Mouse (Mus musculus): Measurements from ENCODE around the gene Glis2. TPM values are rescaled to one million over a fixed set of nuclear protein-coding genes. Genes with fewer than 3 reads are reported as not detected.

The Glis2 gene
- total RNA-seq, 2 experiments from 2014 or later = 35.3 to 43.8 TPM

DNA sequence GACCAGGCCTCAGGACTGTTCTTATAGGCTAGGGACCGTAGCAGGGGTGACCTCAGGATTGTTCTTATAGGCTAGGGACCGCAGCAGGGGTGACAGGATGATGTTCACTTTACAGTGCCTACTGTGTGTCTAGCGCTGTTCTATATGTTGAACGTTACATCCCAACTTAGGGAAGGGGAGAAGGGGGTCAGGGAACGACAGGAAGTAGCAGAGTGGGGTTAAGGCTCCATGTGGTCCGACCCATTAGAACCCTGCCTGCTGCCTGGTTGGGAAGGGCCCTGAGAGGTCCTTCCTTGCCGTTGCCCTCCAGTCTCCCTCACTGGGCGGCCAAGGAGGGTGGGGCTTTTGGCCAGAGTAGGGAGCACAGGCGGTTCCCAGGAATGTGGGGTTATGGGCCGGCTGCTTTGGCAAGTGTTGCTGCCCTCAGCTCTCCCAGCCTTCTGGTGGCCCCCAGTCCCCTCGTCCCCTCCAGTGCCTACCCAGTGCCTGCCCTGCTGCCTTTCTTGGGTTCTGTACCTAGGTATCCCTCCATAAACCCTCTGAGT, 9.9 kb downstream of the Glis2 start:
- DNase-seq = no peak

DNA sequence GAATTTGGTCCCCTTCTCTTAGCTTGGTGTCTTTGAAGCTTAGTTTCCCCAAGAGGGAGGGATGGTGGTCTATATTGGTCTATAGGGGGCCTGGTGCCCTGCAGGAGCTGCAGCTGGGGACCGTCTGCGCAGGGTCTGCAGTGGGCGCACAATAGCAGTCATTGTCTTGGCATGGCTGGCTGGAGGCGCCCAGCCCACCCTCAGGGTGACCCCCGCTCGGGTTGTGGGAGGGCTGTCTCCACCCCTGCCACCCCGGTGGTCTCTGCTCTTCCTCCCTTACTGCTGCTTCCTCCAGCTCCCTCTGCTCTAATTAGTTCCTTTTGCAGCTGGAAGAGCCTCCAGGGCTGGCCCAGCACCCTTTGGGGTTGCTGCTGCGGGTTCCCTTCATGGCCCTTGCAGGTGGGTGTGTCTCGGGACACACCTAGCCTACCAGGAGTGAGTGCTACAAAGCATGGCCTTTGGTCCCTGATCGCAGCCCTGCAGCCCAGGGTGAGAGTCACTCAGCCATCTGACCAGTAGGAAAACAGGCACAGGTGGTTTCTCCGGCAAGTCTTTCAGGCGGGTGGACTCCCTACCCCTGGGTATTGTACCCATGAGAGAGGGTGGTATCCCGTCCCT, 11.1 kb downstream of the Glis2 start:
- no peak for DNase-seq

DNA sequence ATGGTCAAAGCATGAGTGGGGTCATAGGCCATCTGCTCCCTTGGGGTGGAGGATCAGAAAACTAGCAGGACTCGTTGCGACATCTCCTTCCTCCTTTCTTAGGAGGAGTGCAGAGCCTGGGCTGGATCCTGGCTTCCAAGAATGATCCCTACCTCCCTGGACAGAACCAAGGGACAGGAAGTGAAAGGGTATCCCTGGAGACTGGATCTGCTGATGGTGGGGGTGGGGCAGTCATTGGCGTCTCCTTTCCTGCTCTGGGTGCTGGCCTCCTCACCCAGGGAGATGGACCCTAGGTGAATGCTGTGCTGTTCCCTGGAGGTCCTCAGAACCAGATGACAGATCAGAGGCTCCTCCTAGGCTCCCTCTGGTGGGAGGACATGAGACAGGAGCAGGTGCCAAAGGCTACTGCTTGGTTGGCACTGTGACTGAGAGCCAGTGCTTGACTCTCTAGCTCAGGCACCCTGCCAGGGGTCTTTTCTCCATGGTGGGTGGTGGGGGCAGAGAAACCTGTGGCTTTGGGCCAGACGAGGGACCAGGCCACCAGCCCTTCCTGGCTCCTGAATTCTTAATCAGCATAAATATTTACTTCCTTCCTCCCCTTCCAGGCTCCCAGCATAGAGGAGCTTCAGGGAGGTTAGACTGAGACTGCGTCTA, 12.0 kb downstream of the Glis2 start:
- peak; percentile 73 for DNase-seq

DNA sequence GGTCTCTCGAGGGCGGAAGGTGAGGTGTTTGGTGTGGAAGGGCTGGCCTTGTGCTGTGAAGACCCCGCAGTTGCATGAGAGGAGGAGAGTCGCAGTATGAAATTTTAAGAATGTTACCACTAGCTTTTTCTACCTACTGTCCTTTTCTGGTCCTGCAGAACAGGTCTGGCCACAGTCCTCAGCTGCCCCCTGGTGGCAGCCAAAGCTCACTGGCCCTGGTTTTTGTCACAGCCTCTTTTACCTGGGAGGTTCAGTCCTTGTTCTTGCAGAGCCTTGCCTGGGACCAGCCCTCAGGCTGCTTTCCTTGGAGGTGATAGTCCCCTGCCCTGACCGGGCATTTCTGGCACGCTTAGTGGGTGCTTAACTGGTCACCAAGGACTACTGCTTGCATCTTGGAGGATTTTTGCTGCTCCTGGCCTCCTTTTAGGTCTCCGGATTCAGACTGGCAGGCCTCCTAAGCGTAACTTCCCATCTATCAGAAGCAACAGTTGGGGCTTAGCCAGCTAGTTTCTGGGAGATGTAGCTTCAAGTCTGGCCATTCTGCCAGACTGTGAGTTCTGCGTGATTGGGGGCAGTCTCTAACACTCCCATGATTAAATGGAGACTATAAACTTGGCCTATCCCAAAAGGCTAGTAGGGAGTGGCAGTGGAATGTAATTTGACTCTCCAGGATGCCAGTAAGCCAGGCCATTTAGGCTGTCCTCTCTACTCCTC, 13.5 kb downstream of the Glis2 start:
- peak; percentile 89 for DNase-seq

DNA sequence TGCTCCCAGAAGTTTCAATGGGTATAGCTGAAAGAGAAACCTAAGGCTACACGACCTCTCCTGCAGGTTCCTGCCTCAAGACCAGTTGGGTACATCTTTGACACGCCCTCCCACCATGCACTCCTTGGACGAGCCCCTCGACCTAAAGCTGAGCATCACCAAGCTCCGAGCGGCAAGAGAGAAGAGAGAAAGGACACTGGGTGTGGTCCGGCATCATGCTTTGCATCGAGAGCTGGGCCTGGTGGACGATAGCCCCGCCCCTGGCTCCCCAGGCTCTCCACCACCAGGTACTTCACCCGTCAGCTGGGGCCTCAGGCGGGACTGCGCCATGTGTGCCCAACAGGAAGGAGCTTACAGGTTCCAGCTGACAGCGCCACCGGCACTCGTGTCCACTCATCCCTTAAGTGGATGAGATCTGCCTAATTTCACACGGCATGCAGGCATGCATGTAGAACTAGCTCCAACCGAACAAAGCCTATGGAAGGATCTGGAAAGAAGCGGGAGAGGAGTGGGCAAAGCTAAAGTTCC, 14.1 kb downstream of the Glis2 start:
- no peak for DNase-seq

DNA sequence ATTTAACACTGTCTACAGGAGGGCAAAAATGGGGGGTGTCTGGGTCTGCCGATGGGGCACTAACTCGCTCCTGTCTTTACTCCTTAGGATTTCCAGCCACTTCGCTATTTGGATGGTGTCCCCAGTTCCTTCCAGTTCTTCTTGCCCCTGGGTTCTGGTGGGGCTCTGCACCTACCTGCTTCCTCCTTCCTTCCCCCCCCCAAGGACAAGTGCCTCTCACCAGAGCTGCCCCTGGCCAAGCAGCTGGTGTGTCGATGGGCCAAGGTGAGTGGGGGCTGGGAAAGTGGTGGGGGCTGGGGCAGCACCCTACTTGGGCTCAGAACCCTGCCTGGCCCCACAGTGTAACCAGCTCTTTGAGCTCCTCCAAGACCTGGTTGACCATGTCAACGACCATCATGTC, 16.7 kb downstream of the Glis2 start:
- no peak for DNase-seq

DNA sequence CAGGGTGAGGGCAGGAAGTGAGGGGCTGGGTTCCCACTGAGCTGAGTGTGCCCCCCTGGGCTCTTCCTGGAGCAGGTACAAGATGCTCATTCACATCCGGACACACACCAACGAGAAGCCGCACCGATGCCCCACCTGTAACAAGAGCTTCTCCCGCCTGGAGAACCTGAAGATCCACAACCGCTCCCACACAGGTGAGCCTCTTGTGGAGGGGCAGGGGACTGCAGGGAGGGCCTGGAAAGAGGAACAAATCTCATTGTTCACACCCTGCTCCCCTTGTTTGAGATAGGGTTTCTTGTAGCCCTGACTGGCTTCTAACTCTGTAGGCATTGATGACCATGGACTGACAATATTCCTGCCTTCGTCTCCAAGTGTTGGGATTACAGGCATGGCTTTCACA, 17.2 kb downstream of the Glis2 start:
- DNase-seq = no peak

DNA sequence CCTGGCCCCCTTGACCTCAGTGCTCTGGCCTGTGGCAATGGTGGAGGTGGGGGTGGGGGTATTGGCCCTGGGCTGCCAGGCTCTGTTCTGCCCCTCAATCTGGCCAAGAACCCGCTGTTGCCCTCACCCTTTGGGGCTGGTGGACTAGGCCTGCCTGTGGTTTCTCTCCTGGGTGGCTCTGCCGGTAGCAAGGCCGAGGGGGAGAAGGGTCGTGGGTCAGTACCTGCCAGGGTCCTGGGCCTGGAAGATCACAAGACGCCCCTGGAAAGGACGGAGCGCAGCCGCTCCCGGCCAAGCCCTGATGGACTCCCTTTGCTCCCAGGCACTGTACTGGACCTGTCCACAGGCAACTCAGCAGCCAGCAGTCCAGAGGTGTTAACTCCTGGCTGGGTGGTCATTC, 19.2 kb downstream of the Glis2 start:
- DNase-seq = no peak

DNA sequence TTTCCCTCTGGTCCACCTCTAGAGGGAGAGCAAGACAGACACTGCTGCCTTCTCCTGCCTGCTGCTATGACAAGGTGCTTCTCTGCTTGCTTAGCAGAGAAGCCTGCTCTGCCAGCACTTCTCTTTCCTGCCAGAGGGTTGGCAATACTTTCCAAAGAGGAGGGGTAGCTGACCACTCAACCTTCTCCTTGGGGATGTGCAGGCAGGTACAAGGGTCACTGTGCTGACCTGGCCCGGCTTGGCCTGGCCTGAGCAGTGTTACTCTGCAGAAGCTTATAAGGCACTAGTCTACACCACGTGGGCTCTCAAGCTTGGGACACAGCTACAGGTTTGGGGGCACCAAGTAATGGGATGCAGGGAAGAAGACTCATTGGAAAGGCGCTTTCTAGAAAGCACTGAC, 20.1 kb downstream of the Glis2 start:
- DNase-seq = no peak

DNA sequence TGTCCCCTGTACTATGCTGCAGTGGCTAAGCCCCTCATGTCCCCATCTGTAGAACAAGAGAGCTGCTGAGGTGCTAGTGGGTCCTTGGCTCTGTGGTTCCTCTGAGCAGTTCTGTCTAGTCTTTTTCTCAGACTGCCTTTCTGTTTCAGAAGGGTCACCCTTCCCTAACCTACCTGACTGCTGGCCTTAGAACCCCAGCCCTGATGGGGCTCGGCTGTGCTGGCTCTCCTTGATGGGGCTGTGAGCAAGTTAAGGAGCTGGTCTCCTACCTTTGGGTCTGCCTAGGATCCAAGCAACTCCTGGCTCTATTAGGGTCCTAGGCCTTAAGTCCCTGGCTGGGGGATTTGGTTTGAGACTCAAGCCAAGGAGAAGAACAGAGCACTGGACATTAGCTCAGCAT, 20.8 kb downstream of the Glis2 start:
- DNase-seq = no peak

DNA sequence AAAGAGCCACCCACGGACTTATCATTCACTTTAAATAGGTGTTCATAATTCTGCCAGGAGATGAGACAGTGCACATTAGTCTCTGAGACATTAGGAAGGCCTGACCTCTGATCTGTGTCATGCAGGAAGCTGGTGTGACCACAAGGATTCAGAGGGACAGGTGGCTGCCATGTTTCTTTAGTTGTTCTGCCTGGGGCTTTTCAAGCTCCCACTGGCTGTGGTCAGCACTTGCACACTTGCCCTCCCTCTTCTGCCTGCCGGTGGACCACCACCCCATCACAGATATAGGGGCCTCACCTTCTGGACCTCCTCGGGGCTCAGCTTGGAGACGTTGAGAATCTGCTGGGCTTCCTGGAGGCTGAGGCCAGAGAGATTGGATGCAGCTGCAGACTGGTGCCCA, 22.3 kb downstream of the Glis2 start:
- no peak for DNase-seq

DNA sequence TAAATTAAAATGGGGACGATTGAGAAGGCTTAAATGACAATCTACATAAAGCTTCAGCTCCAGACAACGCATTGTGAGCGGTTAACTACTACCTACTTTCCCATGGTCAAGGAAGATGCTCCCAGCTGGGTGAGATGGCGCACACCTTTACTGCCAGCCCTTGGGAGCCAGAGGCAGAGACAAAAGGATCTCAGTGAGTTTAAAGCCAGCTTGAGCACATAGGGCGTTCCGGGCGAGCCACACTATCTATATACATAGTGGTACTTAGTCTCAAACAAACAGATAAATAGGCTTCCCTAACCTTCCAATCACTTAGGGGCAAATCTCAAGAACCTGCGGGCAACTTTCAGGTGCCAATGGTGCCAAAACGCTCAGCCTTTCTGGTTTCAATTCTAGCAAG, 29.6 kb downstream of the Glis2 start:
- DNase-seq = no peak

DNA sequence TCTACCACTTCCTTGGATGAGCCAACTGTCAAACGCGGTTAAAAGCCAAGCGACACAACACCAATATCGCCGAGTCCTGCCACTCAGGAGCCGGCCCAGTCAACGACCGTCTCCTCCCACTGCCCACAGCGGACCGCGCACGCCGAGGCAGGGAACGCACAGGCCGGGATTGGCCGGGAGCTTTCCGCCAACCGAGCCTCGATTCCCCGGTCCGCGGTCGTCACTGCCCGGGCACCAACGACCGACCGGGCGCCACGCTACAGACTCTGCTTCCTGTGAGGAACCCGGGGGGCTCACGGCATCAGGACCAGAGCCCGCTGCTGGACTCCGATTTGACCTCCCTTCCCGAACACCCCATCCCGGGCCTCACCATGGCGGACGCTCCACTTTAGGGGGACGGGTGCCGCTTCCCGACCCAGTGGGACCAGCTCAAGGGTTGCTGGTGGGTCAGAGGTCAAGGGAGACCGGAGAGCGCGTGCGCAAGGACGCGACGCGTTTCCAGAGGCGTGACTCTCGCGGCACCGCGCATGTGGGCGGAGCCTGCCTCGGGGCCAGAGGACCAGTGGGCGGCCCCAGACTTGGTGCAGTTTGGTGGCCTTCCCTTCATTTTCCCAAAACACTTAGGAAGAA, 30.1 kb downstream of the Glis2 start, which contains the start of gene Pam16:
Gene Pam16 (minus strand): TSS at position 508 of the 630 bp plus-strand sequence.
- DNase-seq = peak; percentile 94

DNA sequence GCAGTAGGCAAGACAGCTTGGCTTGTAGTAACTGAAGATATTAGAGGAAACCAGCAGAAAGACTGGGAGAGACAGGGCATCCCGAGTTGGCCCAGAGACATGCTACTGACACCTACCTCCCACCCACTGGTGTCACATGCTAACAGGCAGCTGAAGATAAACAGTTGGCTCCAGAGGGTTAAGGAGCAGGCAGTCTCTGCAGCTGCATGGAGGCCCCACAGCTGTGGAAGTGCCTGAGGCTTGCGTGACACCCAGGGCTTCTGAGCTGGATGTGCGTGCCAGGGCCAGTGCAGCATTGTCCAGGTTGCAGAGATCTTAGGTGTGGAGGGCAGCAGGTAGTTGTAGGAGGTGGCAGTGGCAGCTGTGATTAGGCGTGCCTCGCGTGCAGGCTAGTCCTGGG, 32.6 kb downstream of the Glis2 start:
- no peak for DNase-seq

DNA sequence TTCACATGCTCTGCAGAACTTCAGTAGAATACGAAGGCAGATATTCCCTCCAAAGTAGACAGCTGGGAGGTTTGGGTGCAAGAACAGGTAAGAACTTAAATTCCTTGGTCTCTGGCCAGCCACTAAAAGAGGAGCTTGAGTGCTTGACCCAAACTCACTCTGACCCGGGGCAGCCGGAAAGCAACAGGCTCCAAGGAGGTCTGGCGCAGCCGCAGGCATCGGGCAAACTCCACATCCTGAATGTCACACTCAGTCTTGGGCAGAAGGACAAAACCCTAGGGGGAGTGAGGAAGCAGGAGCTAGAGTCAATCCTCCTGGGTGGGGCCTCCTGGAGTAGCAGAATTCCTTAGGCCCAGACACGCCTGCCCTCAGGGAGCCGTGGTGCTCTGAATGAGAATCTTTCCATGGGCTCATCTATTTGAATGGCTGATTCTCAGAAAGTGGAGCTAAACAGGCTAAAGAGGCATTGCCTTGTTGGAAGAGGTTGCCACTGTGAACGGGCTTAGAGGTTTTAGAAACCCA, 34.4 kb downstream of the Glis2 start:
- no peak for DNase-seq

DNA sequence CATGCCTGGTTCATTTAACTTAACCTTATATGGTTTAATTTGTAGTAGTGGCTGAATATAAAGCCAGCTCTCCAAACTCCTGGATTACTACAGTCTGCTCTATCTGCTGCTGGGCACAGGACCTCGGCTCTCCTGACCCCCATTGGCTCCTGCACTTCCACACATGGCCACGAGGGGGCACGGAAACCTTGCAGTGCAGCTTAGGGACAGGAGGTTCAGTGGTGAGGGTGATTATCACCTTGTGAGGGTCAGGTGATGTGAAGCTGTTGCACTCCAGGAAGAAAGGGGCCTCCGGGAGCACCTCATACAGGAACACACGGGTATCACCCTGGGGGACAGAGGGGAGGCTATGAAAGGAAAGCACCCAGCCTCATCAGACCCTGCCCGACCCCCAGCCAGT, 35.4 kb downstream of the Glis2 start:
- DNase-seq = peak; percentile 94

DNA sequence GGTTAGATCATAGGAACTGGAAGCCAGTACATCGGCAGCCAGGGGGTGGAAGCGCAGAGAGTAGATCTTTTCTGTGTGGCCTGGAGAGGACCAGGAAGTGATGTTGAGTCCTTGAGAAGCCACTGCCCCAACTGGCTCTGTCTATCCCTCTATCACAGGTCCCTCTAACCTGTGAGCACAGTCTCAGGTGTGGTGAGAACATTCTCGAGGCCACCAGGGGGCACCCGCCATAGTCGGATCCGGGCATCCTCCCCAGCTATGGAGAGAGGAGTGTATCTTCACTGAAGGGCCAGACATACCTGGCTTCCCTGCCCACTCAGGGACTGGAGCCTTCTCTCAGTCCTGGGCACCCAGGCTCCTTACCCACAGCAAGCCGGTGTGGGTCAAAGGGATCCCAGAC, 37.5 kb downstream of the Glis2 start:
- DNase-seq = peak; percentile 59

DNA sequence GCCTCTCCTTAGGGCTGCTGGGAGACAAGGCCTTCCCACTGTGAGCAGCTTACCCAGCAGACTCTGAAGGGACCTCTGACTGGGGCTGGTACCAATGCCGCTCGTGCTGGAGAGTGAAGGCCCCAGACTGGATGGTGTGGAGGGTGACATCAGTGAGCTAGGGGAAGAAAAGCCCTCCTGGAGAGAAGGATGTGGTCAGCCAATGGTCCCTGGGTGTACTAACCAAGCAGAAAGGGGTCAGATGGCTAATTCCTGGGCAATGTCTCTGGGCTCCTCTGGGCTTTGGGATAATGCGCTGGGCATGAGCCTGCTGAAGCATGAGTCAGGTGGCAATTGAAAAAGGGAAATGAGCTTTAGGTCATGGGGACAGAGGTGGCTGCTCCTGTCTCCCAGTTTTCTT, 39.1 kb downstream of the Glis2 start:
- DNase-seq = no peak

DNA sequence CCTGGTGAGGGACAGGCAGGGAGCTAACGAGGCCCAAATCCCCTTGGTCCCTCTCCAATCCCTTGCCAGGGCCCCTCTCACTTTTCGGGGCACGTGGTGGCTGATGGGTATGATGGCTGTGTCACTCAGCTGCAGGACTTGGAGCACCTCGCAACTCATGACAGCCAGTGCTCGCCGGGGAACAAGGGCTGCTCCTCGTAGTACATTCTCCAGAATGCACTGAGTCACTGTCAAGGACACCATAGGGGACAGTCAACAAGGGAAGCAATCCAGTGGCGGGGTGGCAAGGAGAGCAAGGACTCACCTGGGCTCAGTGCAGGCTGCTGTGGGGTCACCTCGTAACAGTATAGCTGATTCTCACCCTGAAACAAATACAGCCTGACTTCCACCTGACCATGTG, 40.2 kb downstream of the Glis2 start:
- DNase-seq = no peak

DNA sequence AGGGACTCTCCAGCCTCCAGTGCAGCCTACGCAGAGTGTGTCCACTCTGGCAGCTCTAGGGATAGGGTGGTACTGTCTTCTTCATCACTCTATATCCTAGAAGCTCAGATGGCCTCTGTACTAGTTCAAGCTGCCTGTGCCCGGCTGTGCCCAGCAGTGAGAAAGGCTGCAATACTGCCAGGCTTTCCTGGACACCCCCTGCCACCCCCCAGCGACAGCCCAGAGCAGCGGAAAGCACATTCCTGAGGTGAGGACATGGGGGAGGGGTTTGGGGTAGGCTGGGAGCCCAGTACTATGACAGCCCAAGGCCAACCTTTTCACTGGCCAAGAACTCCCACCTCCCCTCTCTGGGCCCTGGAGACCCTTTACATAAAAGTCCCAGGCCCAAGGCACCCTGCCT, 41.2 kb downstream of the Glis2 start:
- DNase-seq = no peak

DNA sequence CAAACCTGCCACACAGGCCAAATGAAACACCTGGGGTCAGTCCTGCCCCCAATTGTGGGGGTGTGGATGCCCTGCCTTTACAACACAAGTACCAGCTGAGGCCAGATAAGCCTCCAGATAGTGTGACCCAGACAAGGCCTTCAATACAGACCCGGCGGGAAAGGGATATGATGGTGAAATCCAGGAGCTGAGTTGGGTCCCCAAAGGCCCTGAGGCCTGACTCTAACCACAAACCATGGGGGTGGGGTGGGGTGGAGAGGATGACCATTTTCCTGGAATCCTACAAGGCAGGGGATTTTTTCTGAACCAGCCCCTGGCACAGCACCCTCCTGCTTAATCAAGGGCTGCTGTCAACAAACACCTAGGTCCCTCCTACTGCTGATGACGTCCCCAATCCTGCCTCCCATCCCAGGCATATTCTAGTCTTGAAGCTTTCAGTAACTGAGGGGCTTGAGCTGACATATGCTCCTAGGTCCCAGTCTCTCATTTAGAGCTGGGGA, 44.4 kb downstream of the Glis2 start:
- no peak for DNase-seq

DNA sequence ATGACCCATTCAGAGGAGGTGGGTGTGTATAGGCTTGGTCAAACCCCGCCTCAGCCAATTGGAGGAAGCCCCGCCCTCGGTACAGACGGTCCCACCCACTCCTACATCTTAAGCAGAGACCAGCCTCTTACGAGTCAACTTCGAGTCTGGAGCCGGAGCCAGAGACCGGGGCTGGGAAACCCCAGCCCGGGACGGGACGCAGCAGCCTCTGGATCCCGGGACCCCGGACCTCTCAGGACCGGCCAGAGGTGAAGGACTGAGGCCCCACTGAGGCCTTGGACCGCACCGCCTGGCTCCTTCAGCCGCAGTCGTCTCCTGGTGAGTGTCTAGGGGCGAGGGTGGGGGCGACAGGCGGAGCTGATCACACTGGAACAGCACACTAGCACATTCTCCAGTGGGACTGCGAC, 45.3 kb downstream of the Glis2 start, which contains the start of the genes Vasn and Dnaja3:
Gene Vasn (plus strand): TSS at position 111 of the 407 bp plus-strand sequence.
Gene Dnaja3 (plus strand): TSS at position 159 of the 407 bp plus-strand sequence.
- peak; percentile 91 for DNase-seq
